Mouse (Mus musculus) left cerebral cortex, adult 9 months (tissue): Measurements from ENCODE around the gene Scmh1.

Experiments
- DNase-seq, 2 experiments: peaks; one replicate each; pipeline ENCODE4 v3.0.0; 2022; ENCODE audit warnings: low spot score in 2 of 2

Scmh1 gene

DNA sequence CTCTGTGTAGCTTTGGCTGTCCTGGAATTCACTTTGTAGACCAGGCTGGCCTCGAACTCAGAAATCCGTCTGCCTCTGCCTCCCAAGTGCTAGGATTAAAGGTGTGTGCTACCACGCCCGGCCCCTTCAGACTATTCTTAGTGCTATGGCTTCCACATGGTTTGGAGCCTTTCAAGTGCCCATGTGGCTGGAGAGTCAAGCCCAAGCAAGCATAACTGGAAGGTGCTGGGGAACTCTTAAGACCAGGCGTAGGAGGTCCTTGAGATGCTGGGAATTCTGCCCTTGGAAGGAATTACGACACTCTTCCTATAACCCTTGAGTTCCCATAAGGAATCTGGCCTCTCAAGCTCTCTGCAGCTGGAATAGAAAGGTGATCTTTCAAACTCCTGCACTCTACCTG is 151.5 kb downstream of the Scmh1 start:
- DNase-seq: no peak

- DNase-seq: no peak
Measured at GRCm38 (mm10) chr4:120565726-120566125, 160.6 kb downstream of the Scmh1 start.

- no peak for DNase-seq
Measured at GRCm38 (mm10) chr4:120568005-120568404, 162.9 kb downstream of the Scmh1 start.

DNA sequence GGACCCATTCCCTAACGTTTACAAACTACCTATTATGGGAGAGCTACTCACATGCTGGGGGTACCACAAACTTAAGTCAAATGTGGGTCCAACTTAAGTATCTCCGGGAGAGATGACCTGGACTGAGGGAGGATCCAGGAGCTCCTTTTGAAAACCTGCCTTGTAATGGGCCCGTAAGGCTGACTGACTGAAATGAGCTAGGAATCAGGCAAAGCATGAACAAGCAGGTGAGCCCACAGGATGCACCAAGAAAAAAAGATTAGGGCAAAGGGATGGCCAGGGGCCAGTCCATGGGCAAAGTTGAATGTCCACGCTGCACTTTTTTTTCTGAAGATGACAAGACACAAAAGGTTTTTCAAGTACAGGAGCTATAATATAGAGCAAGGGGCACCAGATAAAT is 163.9 kb downstream of the Scmh1 start:
- no peak for DNase-seq

DNA sequence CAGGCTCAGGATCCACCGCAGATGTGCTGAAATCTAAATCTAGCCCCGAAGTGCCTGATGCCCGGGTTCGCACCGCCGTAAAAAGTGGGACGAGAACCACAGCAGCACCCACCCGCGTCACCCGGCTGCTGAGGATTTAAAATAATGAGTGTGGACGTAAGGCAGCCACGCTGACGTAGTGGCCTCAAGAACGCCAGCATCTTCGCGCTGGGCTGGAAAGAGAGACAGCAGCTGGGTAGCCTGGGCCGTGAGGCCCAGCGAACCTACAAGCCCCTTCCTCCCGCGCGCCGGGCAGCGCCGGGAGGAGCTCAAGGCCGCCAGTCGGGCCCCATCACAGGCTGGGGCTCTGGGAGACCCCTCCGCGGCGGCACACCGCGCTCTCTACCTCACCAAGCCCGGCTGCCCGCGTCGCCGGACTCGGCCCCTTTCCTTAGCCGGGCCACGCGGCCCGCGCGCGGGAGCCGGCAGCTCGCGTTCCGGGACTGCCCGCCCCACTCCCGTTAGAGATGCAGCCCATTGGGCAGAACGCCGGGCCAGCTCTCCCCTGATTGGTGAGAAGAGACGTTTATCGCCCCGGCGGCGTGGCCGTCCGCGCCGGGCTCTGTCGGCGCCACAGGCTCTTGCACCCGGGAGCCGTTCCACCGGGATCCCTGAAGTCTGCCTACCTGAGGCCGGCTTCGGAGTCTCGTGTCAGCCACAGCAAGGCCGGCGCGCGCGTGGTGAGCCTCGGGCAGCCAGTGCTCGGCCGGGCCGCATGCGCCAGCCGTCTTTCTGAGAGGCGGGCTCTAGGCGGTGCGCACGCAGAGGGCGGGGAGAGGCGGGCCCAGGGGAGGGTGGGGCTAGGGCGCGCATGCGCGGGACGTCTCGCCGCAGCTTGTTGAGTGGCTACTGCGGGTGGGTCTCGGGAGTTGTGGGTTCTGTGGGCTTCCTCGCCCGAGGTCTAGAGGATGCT is 164.7 kb downstream of the Scmh1 start, which contains the start of gene Ctps:
TSS of gene Ctps (minus strand) at position 791 of the 952 bp plus-strand sequence.
- DNase-seq: peak; percentile 80 to 93

DNA sequence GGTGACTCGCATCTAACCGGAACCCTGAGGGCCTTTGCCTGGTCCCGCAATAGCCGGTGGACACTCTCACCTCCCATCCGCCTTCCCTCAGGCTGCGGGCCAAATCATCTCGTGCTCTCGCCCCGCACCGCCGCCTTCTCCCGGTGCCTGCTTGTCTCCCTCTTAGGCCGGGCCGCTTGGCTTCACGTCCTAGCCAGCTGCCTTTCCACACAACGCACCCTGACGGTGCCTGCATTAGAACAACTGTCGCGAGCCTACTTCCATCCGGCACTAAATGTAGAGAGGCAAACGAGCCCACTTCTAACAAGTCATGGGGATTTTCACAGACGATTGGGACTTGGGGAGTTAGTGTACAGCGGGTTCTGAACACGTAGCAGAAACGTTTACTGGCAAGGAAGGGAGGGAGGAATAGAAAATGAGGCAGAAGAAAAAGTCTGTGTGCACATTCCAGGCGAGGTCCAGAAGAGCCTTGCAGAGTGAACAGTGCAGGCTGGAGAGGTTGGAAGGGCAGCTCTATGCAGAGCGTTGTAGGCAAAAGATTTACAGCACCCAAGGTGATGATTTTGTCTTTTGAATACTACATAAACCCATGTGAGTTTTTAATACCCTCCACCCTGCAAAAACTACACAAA is 165.5 kb downstream of the Scmh1 start:
- DNase-seq: no peak

DNA sequence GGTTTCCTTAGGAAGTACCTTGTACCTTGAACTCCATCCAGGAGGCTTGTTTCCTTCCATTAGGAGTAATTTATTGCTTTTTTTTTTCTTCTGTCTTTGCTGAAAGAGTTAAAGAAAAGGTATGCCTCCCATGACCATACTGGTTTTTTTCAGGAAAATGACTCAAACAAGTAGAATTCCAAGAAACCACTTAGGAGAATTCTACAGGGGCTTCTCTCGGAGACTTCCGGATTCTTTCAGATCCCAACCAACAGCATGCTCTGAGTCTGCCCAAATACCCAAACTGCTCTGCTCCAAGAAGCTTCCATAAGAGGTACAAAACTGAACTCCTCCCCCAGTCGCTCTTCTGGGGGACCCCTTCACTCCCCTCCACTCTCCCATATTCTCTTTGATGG is 166.0 kb downstream of the Scmh1 start:
- no peak for DNase-seq

- no peak for DNase-seq
Measured at GRCm38 (mm10) chr4:120571691-120572090, 166.6 kb downstream of the Scmh1 start.
